Mouse (Mus musculus) cerebellum, adult 2 months (tissue): Measurements from ENCODE around the gene Slc25a48.

Experiments used
- CTCF ChIP-seq: fragments of 200-500 bp; IDR thresholded peaks from 2 replicates; pipeline ENCODE4 v1.5.1; 2011; ENCODE audit warnings: low read depth, mild to moderate bottlenecking, control low read depth, low read length, moderate library complexity, borderline replicate concordance; ENCODE audit not compliant: insufficient read depth
- POLR2A ChIP-seq: fragments of 200-500 bp; IDR thresholded peaks from 2 replicates; pipeline ENCODE4 v1.6.1; 2011; ENCODE audit warnings: low read length, control low read depth, borderline replicate concordance; ENCODE audit not compliant: insufficient read depth

GRCm38 (mm10) chr13:56419538-56419937 lies 18.6 kb upstream of the Slc25a48 start:
- TF ChIP-seq CTCF: no peak
- TF ChIP-seq POLR2A: no peak
